Mouse (Mus musculus) MEL (cell line): ENCODE results near the gene Prkaa1.
A peak's percentile ranks its signal among the peaks of the same experiment; 100 is the strongest.

Source experiments
- CHD2 ChIP-seq: IDR thresholded peaks from 2 replicates; pipeline ENCODE4 v1.6.1; 2011; ENCODE audit warnings: low read length, improper control_type of control experiment
- CTCF ChIP-seq, 3 experiments: IDR thresholded peaks in 2 of 3; conservative IDR thresholded peaks in 1 of 3; 2 replicates each; pipeline ENCODE4 v1.5.1; 2011 to 2012; ENCODE audit warnings: low read length in 3 of 3, low read depth in 2 of 3, mild to moderate bottlenecking in 2 of 3, improper control_type of control experiment in 1 of 3, inconsistent platforms in 1 of 3, mixed read lengths in 1 of 3, moderate library complexity in 1 of 3; ENCODE audit not compliant: control insufficient read depth in 1 of 3, insufficient read depth in 1 of 3, poor library complexity in 1 of 3, severe bottlenecking in 1 of 3
- EP300 ChIP-seq, 2 experiments: IDR thresholded peaks; 2 replicates each; pipeline ENCODE4 v1.6.1; 2011; ENCODE audit warnings: improper control_type of control experiment in 2 of 2, low read length in 2 of 2, low read depth in 1 of 2, mild to moderate bottlenecking in 1 of 2
- KAT2A ChIP-seq: conservative IDR thresholded peaks from 2 replicates; pipeline ENCODE4 v1.6.1; 2012; ENCODE audit warnings: low read depth, low read length, improper control_type of control experiment, inconsistent platforms
- POLR2A ChIP-seq, 2 experiments: IDR thresholded peaks; 2 replicates each; pipeline ENCODE4 v1.6.1; 2011 to 2012; ENCODE audit warnings: low read length in 2 of 2, mild to moderate bottlenecking in 2 of 2, control low read depth in 1 of 2, improper control_type of control experiment in 1 of 2, low read depth in 1 of 2, moderate library complexity in 1 of 2; ENCODE audit not compliant: control insufficient read depth in 1 of 2, insufficient read depth in 1 of 2, poor library complexity in 1 of 2
- RAD21 ChIP-seq: IDR thresholded peaks from 2 replicates; pipeline ENCODE4 v1.6.1; 2011; ENCODE audit warnings: mild to moderate bottlenecking, low read depth, low read length, improper control_type of control experiment
- TAL1 ChIP-seq: IDR thresholded peaks from 2 replicates; pipeline ENCODE4 v1.6.1; 2012; ENCODE audit warnings: mild to moderate bottlenecking, inconsistent platforms, low read length, moderate library complexity, mixed read lengths
- TBP ChIP-seq: IDR thresholded peaks from 2 replicates; pipeline ENCODE4 v1.8.0; 2011; ENCODE audit warnings: low read depth, low read length, improper control_type of control experiment

GRCm38 (mm10) chr15:5119707-5120106 lies 24.0 kb upstream of the Prkaa1 start:
- TF ChIP-seq CTCF (IDR thresholded peaks at IDR 0.05 in 2 of 3, conservative IDR thresholded peaks at IDR 0.05 in 1 of 3; ENCODE audit: control insufficient read depth in 1 of 3, insufficient read depth in 1 of 3, low read depth in 2 of 3, low read length in 3 of 3, poor library complexity in 1 of 3, severe bottlenecking in 1 of 3) (peak in 2 of 3 experiments; percentile 8 to 17; a peak in 1 of 6 replicates), TAL1 (no peak), RAD21 (no peak; the same call in 1 of the 2 replicates), KAT2A (no peak), POLR2A (IDR thresholded peaks at IDR 0.05; ENCODE audit: control insufficient read depth in 1 of 2, insufficient read depth in 1 of 2, low read depth in 1 of 2, low read length in 2 of 2, poor library complexity in 1 of 2) (peak in 1 of 2 experiments; percentile 62; a peak in 2 of 4 replicates), CHD2 (no peak), TBP (no peak), EP300 (IDR thresholded peaks at IDR 0.05; ENCODE audit: low read depth in 1 of 2, low read length in 2 of 2) (no peak)
